Mouse (Mus musculus) mature B cell (primary cell): Measurements from ENCODE around the gene Msi2.

Experiments
- in situ Hi-C: fragments of 300-500 bp; cut with MboI; formaldehyde crosslinking; loops from 2 replicates; pipeline ENCODE4 v1.14.3; 2019

The Msi2 gene

DNA sequence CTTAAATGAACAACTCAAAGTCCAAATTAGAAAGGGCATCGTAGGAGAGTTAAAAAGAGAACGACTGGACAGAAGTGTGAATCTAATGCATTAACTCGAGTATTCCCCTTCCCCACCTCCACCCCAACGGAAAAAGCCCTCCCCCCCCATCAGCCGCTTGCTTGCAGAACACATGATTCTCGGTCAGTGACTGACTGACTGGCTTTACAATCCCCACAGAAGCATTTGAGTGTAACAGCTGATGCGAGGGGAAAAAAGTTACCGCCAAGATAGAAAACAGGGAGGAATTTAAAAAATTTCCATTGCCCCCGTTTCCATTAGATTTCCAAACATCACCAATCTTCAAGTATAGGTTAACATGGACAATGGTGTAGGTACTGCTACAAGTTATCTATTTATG lies 4.8 kb downstream of the Msi2 start:
- in situ Hi-C loops = no loop called here

DNA sequence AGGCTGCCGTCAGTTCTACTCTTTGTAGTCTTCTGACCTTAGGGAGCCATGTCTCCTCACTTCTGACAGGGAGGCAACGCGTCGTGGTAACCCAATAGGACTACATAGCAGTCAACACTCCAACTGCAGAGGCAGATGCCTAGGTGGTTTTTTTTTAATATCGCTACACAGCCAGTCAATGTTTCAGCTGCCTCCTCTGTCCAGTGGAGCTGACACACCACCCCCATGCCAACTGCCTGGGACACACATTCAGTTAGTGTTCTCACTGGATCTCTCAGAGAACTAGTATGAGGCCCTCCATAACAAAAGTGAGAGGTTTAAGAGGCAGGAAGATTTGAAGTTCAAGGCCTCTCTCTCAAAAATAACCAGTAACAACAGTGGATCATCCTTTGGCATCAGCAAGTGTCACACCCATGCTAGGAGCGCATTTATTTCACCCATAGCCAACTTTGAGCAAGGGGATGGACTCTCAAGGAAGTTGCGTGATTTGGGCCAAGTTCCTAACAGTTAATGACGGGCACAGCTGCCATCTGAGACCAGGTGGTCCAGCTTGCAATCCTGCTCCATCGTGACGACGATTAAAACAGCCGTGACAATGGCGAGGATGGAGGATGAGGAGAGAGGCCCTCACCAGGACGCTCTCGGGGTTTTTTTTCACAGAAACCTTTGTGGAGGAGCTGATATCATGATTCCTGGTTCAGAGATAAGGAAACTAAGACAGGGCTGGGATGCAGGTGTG lies 8.3 kb downstream of the Msi2 start:
- in situ Hi-C loops = no loop called here

DNA sequence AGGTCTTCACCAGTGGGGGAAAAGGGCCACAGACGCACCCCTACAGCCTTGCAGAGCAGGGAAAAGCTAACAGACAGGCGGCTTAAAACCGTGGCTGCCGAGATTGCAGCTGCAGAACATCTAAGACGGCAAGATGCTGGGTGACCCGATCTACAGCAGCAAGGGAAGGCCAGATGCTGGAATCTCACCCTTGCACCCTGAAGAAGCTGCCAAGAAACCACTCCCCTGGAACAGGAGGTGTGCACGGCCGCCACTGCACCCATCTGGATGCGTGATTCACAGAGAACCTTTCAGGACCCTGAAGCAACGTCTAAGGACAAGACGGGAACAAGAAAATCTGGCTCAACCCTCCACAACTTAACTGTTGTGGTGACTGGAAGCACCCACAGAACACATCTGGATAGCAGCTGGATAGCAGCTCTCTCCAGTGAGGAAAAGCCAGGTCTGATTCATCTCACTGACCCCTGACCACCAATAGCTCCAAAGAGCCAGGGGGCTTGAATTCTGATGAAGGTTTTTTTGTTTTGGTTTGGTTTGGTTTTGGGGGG lies 11.0 kb downstream of the Msi2 start:
- in situ Hi-C loops = no loop called here

DNA sequence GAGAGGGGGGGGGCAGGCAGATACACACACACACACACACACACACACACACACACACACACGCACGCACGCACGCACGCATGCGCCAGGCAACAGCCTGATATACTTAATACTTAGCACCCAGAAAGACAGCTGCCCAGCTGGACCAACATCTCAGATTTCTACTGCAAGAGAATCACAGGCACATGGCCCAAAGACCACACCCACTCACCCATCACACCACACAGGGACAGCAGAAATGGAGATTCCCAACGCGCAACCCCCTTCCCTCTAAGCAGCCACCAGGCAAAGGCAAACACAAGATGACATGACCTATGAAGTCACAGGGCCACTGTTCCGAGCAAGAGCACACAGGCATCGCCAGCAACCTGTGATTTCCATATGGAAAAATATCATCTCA lies 13.6 kb downstream of the Msi2 start:
- in situ Hi-C loops = no loop called here

DNA sequence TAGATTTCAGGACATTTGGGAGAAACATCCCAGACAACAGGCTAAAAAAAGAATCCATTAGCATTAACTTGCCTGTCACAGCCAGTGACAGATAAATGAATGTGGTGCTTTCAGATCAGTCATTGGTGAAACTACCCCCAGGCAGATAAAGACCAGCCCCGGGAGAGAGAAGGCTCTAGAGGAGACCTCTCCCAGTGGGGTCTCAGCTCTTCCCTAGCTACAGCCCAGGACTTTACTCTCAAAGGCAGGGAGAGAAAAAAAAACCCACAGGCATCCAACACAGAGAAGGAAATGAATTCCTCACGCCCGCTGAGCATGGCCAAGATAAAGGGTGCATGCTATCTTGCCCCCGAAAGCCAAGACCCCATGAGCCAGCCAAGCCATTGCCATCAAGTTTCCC lies 15.1 kb downstream of the Msi2 start:
- in situ Hi-C loops = no loop called here

- in situ Hi-C loops = no loop called here
These were observed 16.2 kb downstream of the Msi2 start for GRCm38 (mm10) chr11:88701976-88702659.

GRCm38 (mm10) chr11:88701020-88701419 lies 17.3 kb downstream of the Msi2 start:
- in situ Hi-C loops = no loop called here

DNA sequence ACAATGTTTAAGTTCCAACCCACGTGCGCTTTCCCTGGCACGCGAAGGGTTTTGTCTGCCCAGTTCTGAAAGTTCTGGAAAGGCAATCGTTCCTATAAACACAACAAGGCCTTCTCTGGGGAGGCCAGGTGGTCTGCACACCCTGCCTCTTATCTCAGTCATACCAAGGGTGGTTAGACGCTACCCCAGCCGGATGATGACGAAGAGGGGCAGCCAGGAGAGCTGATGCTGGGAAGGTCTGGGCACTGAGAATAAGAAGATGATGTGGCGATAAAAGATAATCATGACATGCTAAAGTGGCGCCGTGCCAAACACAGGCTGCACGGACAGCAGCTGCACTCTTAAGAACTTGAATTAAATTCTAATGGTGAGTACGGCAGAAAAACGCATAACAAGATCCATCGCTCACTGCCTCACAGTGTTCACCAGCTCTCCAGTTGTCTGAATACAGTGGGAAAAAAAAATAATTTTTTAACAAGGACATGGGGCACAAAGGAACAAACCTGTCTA lies 18.1 kb downstream of the Msi2 start:
- in situ Hi-C loops = no loop called here

DNA sequence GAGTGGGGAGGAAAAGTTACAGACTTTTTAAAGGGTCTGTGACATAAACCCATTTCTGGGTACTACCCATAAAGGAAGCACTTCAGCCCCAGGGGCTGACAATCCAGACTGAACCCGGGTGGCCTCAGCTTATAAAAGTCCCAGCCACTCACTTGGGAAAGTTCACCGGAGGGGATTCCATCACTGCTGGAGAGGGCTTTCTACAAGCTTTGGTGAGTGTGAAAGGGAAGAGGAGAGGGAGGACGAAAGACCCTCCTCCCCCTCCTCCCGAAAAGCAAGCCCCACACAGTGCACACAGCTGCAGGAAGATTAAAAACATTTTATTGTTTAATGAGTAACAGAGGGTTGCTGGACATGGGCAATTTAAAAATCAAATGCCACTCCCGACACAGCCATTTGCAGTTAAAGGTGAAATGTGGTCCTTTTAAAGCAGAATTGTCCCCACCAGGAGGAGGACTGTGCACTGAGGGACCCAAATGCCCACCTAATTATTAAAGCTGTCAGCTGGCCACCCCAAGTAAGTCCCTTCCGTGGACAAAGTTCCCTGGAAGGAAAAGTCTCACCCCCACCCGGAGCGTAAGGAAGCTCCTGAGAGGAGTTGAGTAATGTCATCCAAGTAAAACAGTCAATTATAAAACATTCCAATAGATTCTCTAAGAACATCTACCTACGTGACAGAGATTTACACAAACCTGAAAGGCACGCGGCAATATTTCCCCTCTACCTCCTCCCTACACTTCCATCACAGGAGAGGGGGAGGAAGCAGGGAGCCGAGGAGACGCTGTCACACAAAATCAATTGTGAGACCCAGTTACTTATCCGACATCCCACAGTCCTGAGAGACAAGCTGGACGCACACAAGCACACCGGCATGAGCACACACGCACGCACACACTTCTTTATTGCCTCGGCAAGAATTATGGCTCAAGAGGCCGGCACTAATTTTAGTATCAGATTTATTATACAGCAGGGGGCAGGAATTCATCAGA lies 24.1 kb downstream of the Msi2 start:
- in situ Hi-C loops = no loop called here

DNA sequence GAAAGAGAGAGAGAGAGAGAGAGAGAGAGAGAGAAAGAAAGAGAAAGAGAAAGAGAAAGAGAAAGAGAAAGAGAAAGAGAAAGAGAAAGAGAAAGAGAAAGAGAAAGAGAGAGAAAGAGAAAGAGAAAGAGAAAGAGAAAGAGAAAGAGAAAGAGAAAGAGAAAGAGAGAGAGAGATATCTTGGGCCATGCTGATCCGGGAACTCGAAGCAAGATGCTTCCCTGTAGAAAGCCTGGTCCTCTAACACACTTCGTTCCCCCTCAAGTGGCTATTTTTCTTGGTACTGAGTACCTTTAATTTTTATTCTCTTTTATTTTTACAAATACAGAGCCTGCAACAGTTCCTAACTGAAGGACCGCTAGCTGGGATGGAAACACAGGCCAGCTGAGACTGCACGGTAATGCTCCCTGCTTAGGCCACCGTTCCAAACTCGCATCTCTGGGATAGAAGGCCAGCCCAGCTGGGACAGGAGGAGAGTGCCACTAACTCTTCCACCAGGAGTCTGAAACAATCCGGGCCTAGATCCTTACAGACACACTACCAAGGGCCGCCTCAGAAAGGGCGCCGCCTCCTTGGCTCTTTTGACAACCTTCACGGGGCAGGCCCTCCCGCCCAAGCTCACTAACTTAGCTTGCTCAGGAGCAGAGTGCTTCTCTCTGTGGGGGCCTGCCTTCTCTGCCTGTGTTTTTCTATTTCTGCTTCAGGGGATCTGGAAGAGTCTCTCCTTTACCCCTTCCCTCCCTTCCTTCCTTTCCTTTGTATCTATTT lies 25.1 kb downstream of the Msi2 start:
- in situ Hi-C loops = no loop called here

- in situ Hi-C loops = no loop called here
These were observed 25.9 kb downstream of the Msi2 start for GRCm38 (mm10) chr11:88692374-88692773.

- in situ Hi-C loops = no loop called here
These were observed 27.6 kb downstream of the Msi2 start for GRCm38 (mm10) chr11:88690556-88691287.

GRCm38 (mm10) chr11:88689831-88690459 lies 28.4 kb downstream of the Msi2 start:
- in situ Hi-C loops = no loop called here

GRCm38 (mm10) chr11:88688644-88689043 lies 29.7 kb downstream of the Msi2 start:
- in situ Hi-C loops = no loop called here

DNA sequence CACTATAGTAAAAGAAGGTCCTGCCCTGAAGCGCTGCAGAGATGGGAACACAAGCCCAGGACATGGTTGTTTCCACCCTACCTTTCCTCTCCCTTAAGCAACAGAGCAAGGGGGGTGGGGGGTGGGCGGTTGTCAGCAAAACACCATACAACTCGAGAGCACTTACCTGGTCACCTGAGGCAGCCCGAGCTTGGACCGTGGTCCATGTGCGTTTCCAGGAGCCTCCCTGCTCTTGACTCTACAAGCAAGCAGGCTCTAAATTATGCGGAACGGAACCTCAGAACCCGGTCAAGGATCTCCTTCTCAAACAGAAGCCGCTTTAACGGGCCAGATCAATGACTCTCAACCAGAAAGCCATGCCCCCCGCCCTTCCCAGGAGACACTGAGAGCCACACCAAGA lies 30.6 kb downstream of the Msi2 start:
- in situ Hi-C loops = no loop called here

- in situ Hi-C loops = no loop called here
These were observed 31.3 kb downstream of the Msi2 start for GRCm38 (mm10) chr11:88687010-88687409.

DNA sequence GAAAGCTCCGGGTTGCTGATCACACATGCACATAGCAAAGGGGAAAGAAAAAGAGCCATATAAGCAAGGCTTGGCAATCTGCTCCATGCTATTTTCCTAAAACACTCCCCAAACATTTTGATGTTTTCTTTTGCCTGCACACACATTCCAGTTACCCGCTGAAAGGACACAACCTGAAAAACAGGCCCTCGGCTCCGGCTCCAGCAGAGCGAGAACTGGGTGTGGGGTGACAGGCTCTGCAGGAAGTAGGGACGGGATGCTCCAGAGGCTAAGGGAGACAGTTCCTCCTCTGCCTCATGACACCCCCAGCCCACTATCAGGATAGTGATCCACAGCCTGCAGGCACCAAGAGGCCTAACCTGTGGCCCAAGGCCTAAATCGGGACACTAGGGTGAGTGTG lies 32.3 kb downstream of the Msi2 start:
- in situ Hi-C loops = no loop called here

DNA sequence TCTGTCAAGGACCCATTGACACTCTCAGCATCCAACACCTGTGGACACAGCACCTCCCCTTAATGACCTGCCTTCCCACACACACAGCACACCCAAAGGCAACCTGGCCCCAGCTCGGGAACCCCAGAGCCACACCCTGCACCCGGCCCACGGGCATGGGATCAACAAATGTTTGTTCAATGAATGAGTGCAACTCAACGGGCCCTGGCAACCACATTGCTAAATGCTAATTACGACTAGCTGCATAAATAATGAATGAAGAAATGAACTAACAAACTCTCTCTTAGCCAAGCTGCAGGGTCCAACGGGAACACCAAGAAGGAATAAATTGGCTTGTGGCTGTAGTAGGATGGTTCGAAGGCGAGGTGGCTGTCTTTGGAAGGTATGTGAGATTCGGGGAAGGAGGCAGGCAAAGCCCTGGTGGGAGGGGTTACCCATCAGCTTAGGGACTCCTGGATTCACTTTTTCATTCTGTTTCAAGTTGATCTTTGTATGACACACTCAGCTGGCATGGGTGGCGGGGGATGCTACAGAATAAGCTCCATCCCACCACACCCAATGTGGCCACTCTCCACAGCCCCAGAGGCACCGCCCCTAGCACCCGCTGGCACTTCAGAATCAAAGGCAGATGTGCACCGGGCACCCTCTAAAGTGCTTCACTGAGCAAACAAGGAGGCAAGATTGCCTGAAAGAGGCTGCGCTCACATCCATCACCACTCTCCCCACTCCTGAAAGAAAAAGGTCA lies 35.1 kb downstream of the Msi2 start:
- in situ Hi-C loops = no loop called here

DNA sequence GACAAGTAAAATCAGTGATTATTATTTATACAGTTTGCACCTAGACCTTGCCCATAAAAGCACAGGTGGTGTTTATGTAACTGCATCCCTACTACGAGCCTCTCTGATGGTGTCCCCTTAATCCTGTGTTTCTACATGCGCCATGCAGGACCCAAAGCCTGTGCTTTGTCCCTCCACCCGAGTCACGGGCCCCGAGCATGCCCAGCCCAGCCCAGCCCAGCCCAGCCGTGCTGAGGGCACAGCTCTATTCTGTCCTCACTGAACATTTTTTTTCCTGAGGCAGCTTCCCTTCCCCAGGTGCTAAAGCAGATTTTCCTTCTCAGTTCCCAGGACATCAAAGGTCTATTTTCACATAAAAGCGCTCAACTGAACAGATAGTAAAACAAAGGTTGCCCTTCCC lies 41.0 kb downstream of the Msi2 start:
- in situ Hi-C loops = no loop called here
